Mouse (Mus musculus) adrenal gland, postnatal 25 days (tissue): ENCODE results near the gene Jarid2. TPM values are rescaled to one million over a fixed set of nuclear protein-coding genes. Genes with fewer than 3 reads are reported as not detected.

ENCODE experiments used
- DNase-seq: peaks from one replicate; pipeline ENCODE4 v3.0.0; 2021; ENCODE audit warnings: mixed read lengths
- total RNA-seq: library from RNA; stranded (reverse); gene quantifications from 2 replicates; pipeline ENCODE4 v1.2.3, GENCODE M21; 2021

Jarid2 gene
- total RNA-seq, 1 experiment from 2014 or later: 58.0 TPM

- no peak for DNase-seq
These were observed 187.9 kb downstream of the Jarid2 start for GRCm38 (mm10) chr13:44917202-44917601.

GRCm38 (mm10) chr13:44918269-44918668 is 189.0 kb downstream of the Jarid2 start:
- DNase-seq: no peak

GRCm38 (mm10) chr13:44921095-44921494 is 191.8 kb downstream of the Jarid2 start:
- no peak for DNase-seq

- no peak for DNase-seq
These were observed 192.4 kb downstream of the Jarid2 start for GRCm38 (mm10) chr13:44921721-44922120.

- DNase-seq: peak; percentile 24
These were observed 194.8 kb downstream of the Jarid2 start for GRCm38 (mm10) chr13:44924042-44924441.

GRCm38 (mm10) chr13:44925173-44925572 is 195.9 kb downstream of the Jarid2 start:
- DNase-seq: no peak

GRCm38 (mm10) chr13:44926311-44926710 is 197.0 kb downstream of the Jarid2 start:
- DNase-seq: no peak

- no peak for DNase-seq
These were observed 203.3 kb downstream of the Jarid2 start for GRCm38 (mm10) chr13:44932307-44933264.

- no peak for DNase-seq
These were observed 204.3 kb downstream of the Jarid2 start for GRCm38 (mm10) chr13:44933575-44933974.

GRCm38 (mm10) chr13:44937681-44938080 is 208.4 kb downstream of the Jarid2 start:
- DNase-seq: no peak

GRCm38 (mm10) chr13:44939326-44940035 is 210.2 kb downstream of the Jarid2 start:
- no peak for DNase-seq

- DNase-seq: no peak
These were observed 214.3 kb downstream of the Jarid2 start for GRCm38 (mm10) chr13:44943618-44944017.

- no peak for DNase-seq
These were observed 217.8 kb downstream of the Jarid2 start for GRCm38 (mm10) chr13:44946880-44947635.

- DNase-seq: no peak
These were observed 219.3 kb downstream of the Jarid2 start for GRCm38 (mm10) chr13:44948320-44949250.

GRCm38 (mm10) chr13:44952393-44953086 is 223.3 kb downstream of the Jarid2 start:
- no peak for DNase-seq

GRCm38 (mm10) chr13:44953546-44954231 is 224.4 kb downstream of the Jarid2 start:
- DNase-seq: no peak

- no peak for DNase-seq
These were observed 224.9 kb downstream of the Jarid2 start for GRCm38 (mm10) chr13:44954232-44954568.

GRCm38 (mm10) chr13:44955781-44956180 is 226.5 kb downstream of the Jarid2 start:
- no peak for DNase-seq

GRCm38 (mm10) chr13:44957049-44957448 is 227.8 kb downstream of the Jarid2 start:
- no peak for DNase-seq
